Mouse (Mus musculus) testis, adult 2 months (tissue): Measurements from ENCODE around the gene Trim15.

ENCODE experiments used
- CTCF ChIP-seq: fragments of 200-500 bp; IDR thresholded peaks from 2 replicates; pipeline ENCODE4 v1.5.1; 2012; ENCODE audit warnings: low read depth, mild to moderate bottlenecking, inconsistent platforms, low read length, moderate library complexity; ENCODE audit not compliant: control insufficient read depth, insufficient read depth, insufficient replicate concordance
- POLR2A ChIP-seq: fragments of 200-500 bp; IDR thresholded peaks from 2 replicates; pipeline ENCODE4 v1.6.1; 2012; ENCODE audit warnings: low read depth, mild to moderate bottlenecking, inconsistent platforms, low read length, moderate library complexity; ENCODE audit not compliant: control insufficient read depth

DNA sequence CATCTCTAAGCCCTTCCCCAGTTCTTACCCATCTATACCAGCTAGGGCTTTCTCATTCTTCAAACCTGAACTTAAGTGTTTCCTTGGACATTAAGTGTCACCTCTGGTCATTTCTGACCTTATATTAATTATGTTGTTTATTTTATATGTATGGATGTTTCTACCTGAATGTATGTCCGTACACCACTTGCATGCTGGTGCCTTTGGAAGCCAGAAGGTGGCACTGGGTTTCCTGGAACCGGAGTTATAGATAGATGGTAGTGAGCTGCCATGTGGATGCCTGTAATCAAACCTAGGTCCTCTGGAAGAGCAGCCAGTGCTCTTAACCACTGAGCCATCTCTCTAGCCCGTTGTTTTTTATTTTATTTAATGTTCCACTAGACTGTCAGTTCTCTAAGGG is 11.5 kb downstream of the Trim15 start:
- no peak for TF ChIP-seq CTCF
- TF ChIP-seq POLR2A, result no peak
